Mouse (Mus musculus) embryonic facial prominence, embryonic 11.5 days (tissue): ENCODE data around the gene Actl11. TPM values are rescaled to one million over a fixed set of nuclear protein-coding genes. Genes with fewer than 3 reads are reported as not detected.

Source experiments
- ATAC-seq: fragments of 200-750 bp; cut with Nextera tagmentation; replicated peaks from 2 replicates; pipeline ENCODE4 v1.8.0; 2017; ENCODE audit warnings: low read depth; ENCODE audit not compliant: insufficient number of reproducible peaks, low FRiP score, low TSS enrichment
- DNase-seq: peaks from one replicate; pipeline ENCODE4 v3.0.0-alpha.2; 2015; ENCODE audit warnings: low spot score
- H3K27ac ChIP-seq: fragments of 300-500 bp; sonication (generic); replicated peaks from 2 replicates; pipeline ENCODE4 v1.5.1; 2014; ENCODE audit warnings: mild to moderate bottlenecking, low read depth, low read length, control low read depth
- H3K27me3 ChIP-seq: fragments of 300-500 bp; sonication (generic); 2 replicates; pipeline ENCODE4 v1.6.1; 2014; ENCODE audit warnings: mild to moderate bottlenecking, low read length, moderate library complexity, mixed read lengths; ENCODE audit not compliant: control insufficient read depth, insufficient read depth
- H3K36me3 ChIP-seq: fragments of 300-500 bp; sonication (generic); replicated peaks from 2 replicates; pipeline ENCODE4 v1.6.1; 2014; ENCODE audit warnings: low read depth, mild to moderate bottlenecking, low read length, moderate library complexity, mixed read lengths; ENCODE audit not compliant: control insufficient read depth, insufficient read depth
- H3K4me1 ChIP-seq: fragments of 300-500 bp; sonication (generic); 2 replicates; pipeline ENCODE4 v1.6.1; 2014; ENCODE audit warnings: low read length, mixed read lengths; ENCODE audit not compliant: control insufficient read depth, insufficient read depth
- H3K4me2 ChIP-seq: fragments of 300-500 bp; sonication (generic); 2 replicates; pipeline ENCODE4 v1.6.1; 2014; ENCODE audit warnings: low read depth, mild to moderate bottlenecking, control low read depth, low read length, moderate library complexity
- H3K4me3 ChIP-seq: fragments of 300-500 bp; sonication (generic); 2 replicates; pipeline ENCODE4 v1.5.1; 2014; ENCODE audit warnings: low read depth, low read length, control low read depth
- H3K9ac ChIP-seq: fragments of 300-500 bp; sonication (generic); replicated peaks from 2 replicates; pipeline ENCODE4 v1.6.1; 2014; ENCODE audit warnings: mild to moderate bottlenecking, control low read depth, low read length
- H3K9me3 ChIP-seq: fragments of 300-500 bp; sonication (generic); replicated peaks from 2 replicates; pipeline ENCODE4 v1.6.1; 2016; ENCODE audit warnings: mild to moderate bottlenecking, low read length, inconsistent platforms, mixed read lengths; ENCODE audit not compliant: control insufficient read depth
- WGBS: fragments of 180-500 bp; shearing (Covaris S2); extraction: QIAGEN DNeasy Blood & Tissue Kit; methylation state at CpG from one replicate; pipeline ENCODE4 v1.1.7; 2014; 5-methylcytosine and 5-hydroxymethylcytosine counted together
- polyA plus RNA-seq: library from polyadenylated mRNA; unstranded; fragments of >200 nt; fragmentation: Nextera tagmentation; extraction: Ambion mirVana; gene quantifications from 2 replicates; pipeline ENCODE4 v1.2.1, GENCODE M21; 2014

Actl11 gene
- polyA plus RNA-seq, 1 experiment from 2014 or later, result not detected

DNA sequence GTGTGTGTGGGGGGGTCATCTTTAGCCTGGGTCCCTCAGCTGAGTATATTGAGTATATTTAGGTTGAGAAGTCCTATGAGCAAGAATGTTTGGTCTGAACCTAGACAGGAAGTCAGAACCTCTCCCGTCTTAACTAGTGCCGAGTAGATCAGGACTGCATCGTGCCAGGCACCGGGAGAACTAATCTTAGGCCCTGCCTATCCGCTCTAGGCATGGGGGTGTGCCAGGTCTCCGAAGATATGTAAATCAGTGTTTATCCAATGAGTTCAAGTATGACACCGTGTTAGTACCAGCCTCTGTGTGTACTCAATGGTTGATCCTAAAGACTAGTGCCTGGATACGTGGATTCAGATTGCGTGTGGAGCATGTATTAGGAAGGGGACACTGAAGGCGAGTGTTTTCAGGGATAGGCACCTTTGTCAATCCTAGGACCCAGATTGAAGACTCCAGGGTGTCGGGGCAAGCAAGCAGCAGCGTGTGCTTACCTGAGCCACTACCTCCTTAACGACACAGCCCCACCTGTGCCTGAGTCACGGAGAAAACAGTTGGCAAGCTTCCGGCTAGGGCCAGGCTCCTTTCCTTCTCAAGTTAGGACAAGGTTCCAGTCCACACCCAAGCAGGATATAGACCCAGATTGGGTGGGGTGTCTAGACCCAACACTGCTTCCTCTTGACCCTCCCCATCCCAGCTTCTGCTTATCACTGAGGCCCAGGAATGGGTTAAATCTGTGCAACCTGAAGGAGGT lies 18.1 kb upstream of the Actl11 start:
- Histone ChIP-seq H3K27me3 (no peaks in the 10 kb centered on the region), H3K4me2 (no peak overlapping the region)
- WGBS, result 87% methylated on average over 15 of the region's 15 CpGs

DNA sequence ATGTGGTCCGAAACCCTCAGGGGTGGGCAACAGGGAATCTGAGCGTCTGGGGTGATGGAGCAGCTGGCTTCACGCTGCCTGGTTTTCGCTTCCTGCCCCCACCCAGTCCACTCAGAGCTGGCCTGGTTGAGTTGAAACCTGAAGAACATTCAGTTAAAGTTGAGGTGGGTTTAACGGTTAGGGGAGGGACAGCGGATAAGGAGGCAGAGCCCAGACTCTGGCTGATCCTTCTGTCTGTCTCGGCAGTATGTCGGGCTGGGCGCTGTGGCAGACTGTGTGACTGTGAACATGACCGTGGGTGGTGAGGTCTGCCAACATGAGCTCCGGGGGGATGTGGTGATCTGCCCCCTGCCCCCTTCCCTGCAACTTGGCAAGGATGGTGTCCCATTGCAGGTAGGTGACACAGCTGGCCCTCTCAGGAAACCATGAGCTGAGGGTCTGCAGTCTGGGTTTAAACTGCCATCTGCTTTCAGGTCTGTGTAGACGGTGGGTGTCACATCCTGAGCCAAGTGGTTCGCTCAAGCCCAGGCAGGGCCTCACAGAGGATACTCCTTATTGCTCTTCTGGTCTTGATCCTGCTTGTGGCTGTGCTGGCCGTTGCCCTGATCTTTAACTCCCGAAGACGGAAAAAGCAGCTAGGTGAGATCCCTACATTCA lies 13.4 kb upstream of the Actl11 start:
- H3K4me2 ChIP-seq, result no peak overlapping the region
- DNase-seq (no peak), ATAC-seq (no peak)
- H3K27ac ChIP-seq, result no peak overlapping the region
- H3K9ac ChIP-seq, result no peak overlapping the region
- no peak overlapping the region for H3K4me3 ChIP-seq
- H3K27me3 ChIP-seq, result no peaks in the 10 kb centered on the region
- H3K36me3 ChIP-seq, result no peaks in the 10 kb centered on the region
- H3K4me1 ChIP-seq, result peaks cover 2% of the 10 kb centered on the region; the same call in 1 of the 2 replicates
- H3K9me3 ChIP-seq, result no peaks in the 10 kb centered on the region
- WGBS, result 85% methylated on average over 16 of the region's 16 CpGs

More for the DNA sequence above, 18.1 kb upstream of the Actl11 start:
- DNase-seq (no peak), ATAC-seq (no peak)
- Histone ChIP-seq H3K4me1 (no peaks in the 10 kb centered on the region), H3K36me3 (no peaks in the 10 kb centered on the region), H3K27ac (no peak overlapping the region), H3K9ac (no peak overlapping the region), H3K9me3 (no peaks in the 10 kb centered on the region), H3K4me3 (no peak overlapping the region)

DNA sequence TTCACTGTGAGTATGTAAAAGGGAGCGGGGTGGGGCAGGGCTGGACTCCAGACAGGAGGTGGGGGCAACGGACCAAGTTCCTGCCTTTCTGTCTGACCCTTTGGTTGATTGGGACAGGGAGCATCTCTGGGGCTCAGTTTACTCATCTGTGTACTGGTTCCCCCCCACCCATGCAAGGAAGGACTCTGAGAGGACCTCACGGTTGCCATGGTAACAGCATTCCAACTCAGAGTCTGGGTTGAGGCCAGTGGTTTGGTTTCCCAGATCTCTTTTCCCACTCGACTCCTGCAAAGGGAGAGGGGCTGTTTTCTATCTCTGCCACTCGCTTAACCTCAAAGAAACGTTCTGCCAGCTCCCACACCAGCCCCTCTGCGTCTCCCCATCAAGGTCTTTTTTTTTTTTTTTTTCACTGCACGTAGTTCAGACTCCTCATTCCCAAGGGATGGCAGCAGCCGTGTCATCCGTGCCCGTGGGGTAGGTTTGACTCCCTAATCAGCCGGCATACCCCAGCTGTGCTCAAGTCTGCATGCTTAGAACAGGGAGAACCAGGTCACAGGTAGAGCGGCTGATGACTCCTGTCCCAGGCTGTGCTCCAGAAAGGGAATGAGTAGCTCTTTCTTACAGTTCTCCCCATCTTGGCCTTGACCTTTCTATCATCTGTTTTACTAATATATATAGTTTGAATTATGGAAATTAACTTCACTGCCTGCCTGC lies 10.2 kb upstream of the Actl11 start:
- DNase-seq, result peak; percentile 72
- no peak overlapping the region for H3K9ac ChIP-seq
- H3K9me3 ChIP-seq, result no peaks in the 10 kb centered on the region
- H3K27ac ChIP-seq, result no peak overlapping the region
- no peak overlapping the region for H3K4me2 ChIP-seq
- H3K4me1 ChIP-seq, result peaks cover 2% of the 10 kb centered on the region; the same call in 1 of the 2 replicates
- H3K36me3 ChIP-seq, result no peaks in the 10 kb centered on the region
- 45% methylated on average over 13 of the region's 13 CpGs for WGBS
- ATAC-seq, result 0 out of 2 replicates have a peak, but pooled peaks have one; percentile 46
- H3K4me3 ChIP-seq, result no peak overlapping the region
- H3K27me3 ChIP-seq, result no peaks in the 10 kb centered on the region

DNA sequence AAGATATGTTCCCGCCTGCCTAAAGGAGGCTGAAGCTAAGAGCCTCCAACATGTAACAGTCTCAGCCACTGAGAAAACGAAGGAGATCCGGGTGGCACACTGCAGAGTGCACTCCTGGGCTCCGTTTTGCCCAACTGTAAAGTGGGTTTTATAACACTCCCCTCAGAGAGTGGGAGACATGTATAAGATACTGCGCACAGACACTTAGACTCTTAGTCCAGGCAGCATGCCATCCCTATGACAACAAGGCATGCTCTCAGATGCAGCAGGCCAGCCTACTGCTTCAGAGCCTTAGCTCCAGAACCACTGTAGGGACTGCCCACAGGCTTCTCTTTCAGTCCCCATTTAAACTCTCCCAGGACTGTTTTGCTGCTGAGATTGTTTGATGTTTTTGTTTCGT lies 9.4 kb upstream of the Actl11 start:
- Histone ChIP-seq H3K4me3 (no peak overlapping the region), H3K4me1 (peaks cover 2% of the 10 kb centered on the region; the same call in 1 of the 2 replicates), H3K9ac (no peak overlapping the region), H3K36me3 (no peaks in the 10 kb centered on the region), H3K27ac (no peak overlapping the region), H3K9me3 (no peaks in the 10 kb centered on the region), H3K27me3 (no peaks in the 10 kb centered on the region), H3K4me2 (no peak overlapping the region)
- WGBS, result 78% methylated on average over 6 of the region's 6 CpGs
- DNase-seq, result no peak
- ATAC-seq, result no peak

DNA sequence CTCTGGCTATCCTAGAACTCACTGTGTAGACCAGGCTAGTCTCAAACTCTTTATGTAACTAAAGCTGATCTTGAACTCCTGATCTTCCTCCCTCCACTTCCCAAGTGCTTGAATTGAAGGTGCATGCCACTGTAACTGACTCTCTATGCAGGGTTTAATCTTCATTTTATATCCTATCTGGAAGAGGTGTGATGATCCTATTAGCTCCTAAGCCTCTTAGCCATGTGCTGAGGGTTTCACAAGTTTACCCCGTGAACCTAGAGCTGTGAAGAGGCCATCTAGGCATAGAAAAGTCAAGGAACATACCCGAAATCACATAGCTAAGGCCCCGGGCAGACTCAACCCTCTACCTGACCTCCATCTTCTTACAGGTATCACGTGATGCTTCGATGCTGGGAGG lies 8.8 kb upstream of the Actl11 start:
- Histone ChIP-seq H3K27ac (no peak overlapping the region), H3K4me2 (no peak overlapping the region), H3K9ac (no peak overlapping the region), H3K4me3 (no peak overlapping the region), H3K4me1 (peaks cover 2% of the 10 kb centered on the region; the same call in 1 of the 2 replicates), H3K27me3 (no peaks in the 10 kb centered on the region), H3K9me3 (no peaks in the 10 kb centered on the region), H3K36me3 (no peaks in the 10 kb centered on the region)
- no peak for ATAC-seq
- WGBS, result 83% methylated on average over 5 of the region's 5 CpGs
- DNase-seq, result no peak

DNA sequence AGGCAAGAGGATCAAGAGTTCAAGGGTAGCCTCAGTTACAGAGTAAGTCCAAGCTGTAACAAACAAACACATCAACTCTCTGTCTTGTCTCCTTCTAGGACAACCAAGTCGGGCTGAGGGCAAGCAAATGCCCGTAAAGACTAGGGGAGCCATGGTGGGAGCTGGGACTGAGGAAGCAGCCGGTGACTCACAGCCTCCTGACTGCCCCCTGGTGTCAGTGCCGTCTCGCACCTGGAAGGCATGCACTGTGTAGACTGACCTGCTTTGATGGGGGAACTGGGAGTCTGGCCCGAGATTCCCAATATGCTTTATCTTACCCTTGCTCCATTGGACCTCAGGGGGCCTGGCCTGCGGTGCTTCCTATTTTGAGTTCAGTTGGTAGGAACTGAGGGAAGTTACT lies 5.2 kb upstream of the Actl11 start:
- no peak for ATAC-seq
- H3K27me3 ChIP-seq, result no peaks in the 10 kb centered on the region
- DNase-seq, result peak; percentile 41
- H3K4me1 ChIP-seq, result peaks cover 2% of the 10 kb centered on the region; the same call in 1 of the 2 replicates
- no peak overlapping the region for H3K9ac ChIP-seq
- no peak overlapping the region for H3K4me3 ChIP-seq
- no peak overlapping the region for H3K4me2 ChIP-seq
- no peak overlapping the region for H3K27ac ChIP-seq
- H3K36me3 ChIP-seq, result no peaks in the 10 kb centered on the region
- 35% methylated on average over 7 of the region's 7 CpGs for WGBS
- no peaks in the 10 kb centered on the region for H3K9me3 ChIP-seq

DNA sequence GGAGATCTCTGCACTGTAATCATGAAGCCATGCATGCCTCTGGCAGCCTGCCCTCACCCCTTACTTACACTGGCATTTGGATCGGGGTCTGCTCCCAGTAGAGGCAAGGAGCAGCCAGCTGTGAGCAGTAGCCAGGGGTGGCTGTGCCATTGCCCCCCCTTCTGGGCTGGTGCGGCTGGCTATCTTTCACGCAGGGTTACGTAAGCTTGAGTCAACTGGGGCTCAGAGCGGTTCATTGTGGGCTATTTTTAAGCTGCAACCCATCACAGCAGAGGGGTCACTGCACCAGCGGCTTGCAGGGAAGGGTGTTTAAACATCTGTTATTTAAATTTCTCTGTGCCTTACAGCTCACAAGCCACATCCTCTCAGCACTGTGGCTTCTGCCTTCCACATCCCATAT lies 4.3 kb upstream of the Actl11 start:
- 51% methylated on average over 6 of the region's 6 CpGs for WGBS
- H3K4me2 ChIP-seq, result no peak overlapping the region

DNA sequence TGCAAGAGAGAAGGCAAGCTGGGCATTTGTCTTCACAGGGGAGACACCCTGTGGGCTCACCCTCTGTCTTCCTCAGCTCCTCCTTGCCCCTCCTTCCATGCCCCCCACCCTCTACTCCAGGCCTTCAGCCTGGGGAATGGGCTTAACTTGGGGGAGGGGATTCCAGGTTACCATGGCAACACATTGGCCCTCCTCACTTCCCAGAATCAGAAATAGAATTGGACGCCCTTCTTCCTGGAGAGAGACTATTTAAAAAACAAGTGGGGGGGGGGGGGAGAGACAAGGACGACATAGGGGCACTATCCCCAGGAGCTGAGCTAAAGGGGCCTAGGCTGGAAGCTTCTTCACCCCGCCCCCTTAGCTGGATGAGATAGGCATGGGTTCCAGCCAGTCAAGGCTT lies 3.0 kb upstream of the Actl11 start:
- H3K9ac ChIP-seq, result no peak overlapping the region
- H3K4me1 ChIP-seq, result no peaks in the 10 kb centered on the region
- H3K4me3 ChIP-seq, result no peak overlapping the region
- H3K4me2 ChIP-seq, result no peak overlapping the region
- ATAC-seq, result no peak
- H3K36me3 ChIP-seq, result no peaks in the 10 kb centered on the region
- H3K9me3 ChIP-seq, result no peaks in the 10 kb centered on the region
- H3K27ac ChIP-seq, result no peak overlapping the region
- no peaks in the 10 kb centered on the region for H3K27me3 ChIP-seq
- WGBS, result 35% methylated on average over 3 of the region's 3 CpGs
- no peak for DNase-seq

More for the DNA sequence above, 4.3 kb upstream of the Actl11 start:
- ATAC-seq, result no peak
- H3K27ac ChIP-seq, result no peak overlapping the region
- no peaks in the 10 kb centered on the region for H3K9me3 ChIP-seq
- no peaks in the 10 kb centered on the region for H3K4me1 ChIP-seq
- no peaks in the 10 kb centered on the region for H3K36me3 ChIP-seq
- H3K27me3 ChIP-seq, result no peaks in the 10 kb centered on the region
- DNase-seq, result no peak
- no peak overlapping the region for H3K4me3 ChIP-seq
- no peak overlapping the region for H3K9ac ChIP-seq
